Mouse (Mus musculus) kidney, embryonic 15.5 days (tissue): Measurements from ENCODE around the gene Otop3. TPM values are rescaled to one million over a fixed set of nuclear protein-coding genes. Genes with fewer than 3 reads are reported as not detected.

Experiments
- ATAC-seq: fragments of 200-750 bp; cut with Nextera tagmentation; replicated peaks from 2 replicates; pipeline ENCODE4 v1.8.0; 2017; ENCODE audit warnings: moderate TSS enrichment; ENCODE audit not compliant: low FRiP score
- H3K27ac ChIP-seq: fragments of 300-500 bp; sonication (generic); 2 replicates; pipeline ENCODE4 v1.5.1; 2015; ENCODE audit warnings: mild to moderate bottlenecking, inconsistent platforms
- H3K27me3 ChIP-seq: fragments of 300-500 bp; sonication (generic); 2 replicates; pipeline ENCODE4 v1.6.1; 2015; ENCODE audit warnings: inconsistent platforms
- H3K36me3 ChIP-seq: fragments of 300-500 bp; sonication (generic); 2 replicates; pipeline ENCODE4 v1.6.1; 2015; ENCODE audit warnings: inconsistent platforms
- H3K4me1 ChIP-seq: fragments of 300-500 bp; sonication (generic); 2 replicates; pipeline ENCODE4 v1.6.1; 2015; ENCODE audit warnings: inconsistent platforms
- H3K4me2 ChIP-seq: fragments of 300-500 bp; sonication (generic); 2 replicates; pipeline ENCODE4 v1.6.1; 2015; ENCODE audit warnings: moderate library complexity, mild to moderate bottlenecking, inconsistent platforms
- H3K4me3 ChIP-seq: fragments of 300-500 bp; sonication (generic); replicated peaks from 2 replicates; pipeline ENCODE4 v1.5.1; 2015; ENCODE audit warnings: mild to moderate bottlenecking, inconsistent platforms
- H3K9ac ChIP-seq: fragments of 300-500 bp; sonication (generic); 2 replicates; pipeline ENCODE4 v1.6.1; 2015; ENCODE audit warnings: mild to moderate bottlenecking, inconsistent platforms
- H3K9me3 ChIP-seq: fragments of 300-500 bp; sonication (generic); replicated peaks from 2 replicates; pipeline ENCODE4 v1.6.1; 2016; ENCODE audit warnings: inconsistent platforms
- WGBS: fragments of 180-500 bp; shearing (Covaris S2); methylation state at CpG from one replicate; pipeline ENCODE4 v1.1.7; 2015; ENCODE audit warnings: mixed read lengths; 5-methylcytosine and 5-hydroxymethylcytosine counted together
- polyA plus RNA-seq: library from polyadenylated mRNA; unstranded; fragments of >200 nt; fragmentation: Nextera tagmentation; extraction: Ambion mirVana; gene quantifications from 2 replicates; pipeline ENCODE4 v1.2.1, GENCODE M21; 2015

Otop3 gene
- polyA plus RNA-seq, 1 experiment from 2014 or later: not detected

- ATAC-seq: no peak
- WGBS: 18% methylated on average over 7 of the region's 7 CpGs
- peaks cover 50% of the 10 kb centered on the region for H3K27me3 ChIP-seq
These were observed 11.0 kb downstream of the Otop3 start for GRCm38 (mm10) chr11:115345515-115345914.

DNA sequence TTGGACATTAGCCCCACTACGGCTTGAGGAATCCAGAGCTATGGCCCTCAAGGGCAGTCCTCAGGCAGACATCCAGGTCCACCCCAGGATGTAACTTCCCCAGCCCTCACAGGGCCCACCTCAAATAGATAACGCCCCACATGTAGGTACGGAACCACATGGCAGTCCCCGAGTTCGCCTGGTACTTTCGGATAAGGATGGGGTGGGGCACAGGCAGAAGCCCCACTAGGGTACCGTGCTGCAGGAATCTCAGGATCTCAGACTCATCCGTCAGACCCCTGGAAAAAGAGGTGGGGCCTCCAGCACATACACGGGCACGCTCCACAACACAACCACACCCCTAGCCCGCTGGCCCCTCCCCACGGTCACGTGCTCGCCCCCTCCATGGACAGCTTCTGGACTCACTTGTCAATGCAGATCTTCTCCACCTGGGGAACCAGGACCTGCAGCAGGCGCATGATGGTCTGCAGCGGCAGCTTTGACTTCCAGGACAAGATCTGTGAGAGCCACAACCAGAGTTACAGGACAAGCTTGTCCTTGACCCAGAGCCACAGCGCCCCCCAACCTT is 14.2 kb downstream of the Otop3 start:
- no peak overlapping the region for H3K27ac ChIP-seq
- WGBS: 46% methylated on average over 17 of the region's 17 CpGs
- ATAC-seq: peak; percentile 49; the same call in 1 of the 2 replicates
- no peak overlapping the region for H3K4me2 ChIP-seq
- no peak overlapping the region for H3K9ac ChIP-seq
- no peaks in the 10 kb centered on the region for H3K9me3 ChIP-seq
- H3K36me3 ChIP-seq: no peaks in the 10 kb centered on the region
- peaks cover 18% of the 10 kb centered on the region for H3K4me1 ChIP-seq
- H3K27me3 ChIP-seq: peaks cover 67% of the 10 kb centered on the region
- H3K4me3 ChIP-seq: no peak overlapping the region

More at GRCm38 (mm10) chr11:115345515-115345914, 11.0 kb downstream of the Otop3 start:
- no peak overlapping the region for H3K4me2 ChIP-seq
- H3K4me1 ChIP-seq: peaks cover 18% of the 10 kb centered on the region
- H3K4me3 ChIP-seq: no peak overlapping the region
- no peaks in the 10 kb centered on the region for H3K36me3 ChIP-seq
- H3K9me3 ChIP-seq: no peaks in the 10 kb centered on the region
- H3K9ac ChIP-seq: no peak overlapping the region
- H3K27ac ChIP-seq: no peak overlapping the region

GRCm38 (mm10) chr11:115349976-115350375 is 15.4 kb downstream of the Otop3 start:
- Histone ChIP-seq H3K4me1 (peaks cover 14% of the 10 kb centered on the region), H3K4me3 (no peak overlapping the region), H3K27me3 (peaks cover 59% of the 10 kb centered on the region), H3K9ac (no peak overlapping the region), H3K36me3 (no peaks in the 10 kb centered on the region), H3K27ac (no peak overlapping the region), H3K9me3 (no peaks in the 10 kb centered on the region), H3K4me2 (no peak overlapping the region)
- 39% methylated on average over 4 of the region's 4 CpGs for WGBS
- no peak for ATAC-seq

DNA sequence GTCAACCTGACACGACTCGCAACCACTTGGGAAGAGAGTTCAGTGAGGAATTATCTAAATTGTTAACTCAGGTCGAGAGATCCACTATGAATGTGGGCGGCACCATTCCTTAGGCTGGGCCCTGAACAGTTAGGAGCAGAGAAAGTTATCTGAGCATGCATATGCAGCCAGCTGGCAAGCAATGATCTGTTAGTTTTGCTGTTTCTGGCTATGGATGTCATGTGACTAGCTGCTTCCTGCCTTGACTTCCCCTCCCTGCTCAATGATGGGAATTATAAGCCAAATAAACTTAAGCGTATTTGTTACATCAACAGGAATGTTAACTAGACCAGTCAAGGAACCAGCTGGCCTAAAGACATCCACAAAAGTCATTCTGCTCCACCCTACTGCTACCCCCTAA is 18.8 kb downstream of the Otop3 start:
- Histone ChIP-seq H3K9me3 (no peaks in the 10 kb centered on the region), H3K4me2 (no peak overlapping the region), H3K27ac (no peak overlapping the region), H3K4me3 (no peak overlapping the region), H3K36me3 (no peaks in the 10 kb centered on the region), H3K9ac (no peak overlapping the region), H3K4me1 (peaks cover 14% of the 10 kb centered on the region), H3K27me3 (peaks cover 40% of the 10 kb centered on the region)
- 90% methylated on average over 5 of the region's 5 CpGs for WGBS
- no peak for ATAC-seq

GRCm38 (mm10) chr11:115354183-115354582 is 19.7 kb downstream of the Otop3 start:
- Histone ChIP-seq H3K4me1 (peaks cover 16% of the 10 kb centered on the region), H3K36me3 (no peaks in the 10 kb centered on the region), H3K4me2 (no peak overlapping the region), H3K9me3 (no peaks in the 10 kb centered on the region), H3K27ac (no peak overlapping the region), H3K4me3 (no peak overlapping the region), H3K9ac (no peak overlapping the region), H3K27me3 (peaks cover 38% of the 10 kb centered on the region)
- 5% methylated on average over 8 of the region's 8 CpGs for WGBS
- peak; percentile 45; the same call in 1 of the 2 replicates for ATAC-seq

DNA sequence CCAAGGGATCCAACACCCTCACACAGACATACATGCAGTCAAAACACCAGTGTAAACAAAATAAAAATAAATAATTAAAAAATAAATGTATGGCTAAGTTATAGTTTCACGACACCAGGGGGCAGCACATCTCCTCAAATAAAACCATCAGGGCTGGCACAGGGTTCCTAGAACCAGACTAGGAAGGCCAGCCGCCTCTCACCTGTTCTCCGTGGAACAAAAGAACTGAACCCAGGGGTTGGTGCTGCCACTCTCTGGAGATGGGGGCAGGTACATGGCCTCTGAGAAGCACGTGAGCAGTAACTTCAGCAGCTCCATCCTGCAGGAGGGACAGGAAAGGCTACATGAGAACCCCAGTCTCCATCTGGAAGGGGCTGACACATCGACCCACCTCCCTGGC is 23.9 kb downstream of the Otop3 start:
- no peak overlapping the region for H3K4me2 ChIP-seq

DNA sequence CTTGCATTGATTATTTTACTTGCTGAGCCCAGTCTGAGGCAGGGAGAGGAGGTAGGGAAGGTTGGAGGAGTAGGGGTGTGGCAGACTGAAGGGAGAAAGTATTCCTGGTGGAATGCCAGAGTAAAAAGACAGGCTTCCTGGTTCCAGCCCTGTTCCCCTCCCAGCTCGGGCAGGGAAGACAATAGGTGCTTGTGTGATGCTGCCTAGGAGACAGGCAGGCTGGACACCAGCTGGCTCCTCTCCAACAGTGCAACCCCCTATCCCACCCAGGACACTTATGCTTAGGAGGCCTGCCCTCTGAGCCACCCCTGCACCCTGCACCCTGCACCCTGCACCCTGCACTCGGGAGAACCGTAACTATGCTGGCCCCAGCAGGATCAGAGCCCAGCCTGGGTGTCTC is 24.8 kb downstream of the Otop3 start:
- H3K9me3 ChIP-seq: no peaks in the 10 kb centered on the region
- no peak overlapping the region for H3K4me3 ChIP-seq
- H3K4me1 ChIP-seq: peaks cover 23% of the 10 kb centered on the region
- ATAC-seq: no peak
- WGBS: 34% methylated on average over 3 of the region's 3 CpGs
- H3K4me2 ChIP-seq: no peak overlapping the region
- H3K9ac ChIP-seq: no peak overlapping the region
- H3K27ac ChIP-seq: no peak overlapping the region
- H3K27me3 ChIP-seq: peaks cover 17% of the 10 kb centered on the region
- H3K36me3 ChIP-seq: no peaks in the 10 kb centered on the region

More for the DNA sequence above, 23.9 kb downstream of the Otop3 start:
- Histone ChIP-seq H3K36me3 (no peaks in the 10 kb centered on the region), H3K4me3 (no peak overlapping the region), H3K9ac (no peak overlapping the region), H3K27me3 (peaks cover 20% of the 10 kb centered on the region), H3K27ac (no peak overlapping the region), H3K9me3 (no peaks in the 10 kb centered on the region), H3K4me1 (peaks cover 23% of the 10 kb centered on the region)
- WGBS: 15% methylated on average over 5 of the region's 5 CpGs
- no peak for ATAC-seq

DNA sequence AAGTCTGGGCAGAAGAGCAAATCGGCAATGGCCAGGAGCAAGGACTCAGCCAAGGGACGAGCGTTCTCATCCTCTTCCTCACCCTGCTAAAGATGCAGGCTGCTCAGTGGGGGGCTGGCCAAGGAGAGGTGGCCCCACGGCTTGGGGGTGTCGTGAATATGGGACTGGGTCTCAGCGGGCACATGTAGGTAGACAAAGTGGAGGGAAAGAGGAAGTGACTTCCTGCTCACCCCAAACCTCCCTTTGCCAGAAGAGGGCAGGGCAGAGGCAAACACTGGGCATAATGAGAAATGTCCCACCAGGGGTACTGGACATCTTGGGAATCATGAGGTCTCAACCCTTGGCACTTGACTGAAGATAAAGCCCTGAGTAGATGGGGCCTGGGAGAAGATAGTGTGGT is 25.2 kb downstream of the Otop3 start:
- WGBS: 66% methylated on average over 6 of the region's 6 CpGs
- Histone ChIP-seq H3K4me1 (peaks cover 23% of the 10 kb centered on the region), H3K9me3 (no peaks in the 10 kb centered on the region), H3K4me2 (no peak overlapping the region), H3K4me3 (no peak overlapping the region), H3K9ac (no peak overlapping the region), H3K27me3 (peaks cover 17% of the 10 kb centered on the region), H3K36me3 (no peaks in the 10 kb centered on the region), H3K27ac (no peak overlapping the region)
- no peak for ATAC-seq

GRCm38 (mm10) chr11:115364136-115364535 is 29.6 kb downstream of the Otop3 start:
- no peak overlapping the region for H3K27ac ChIP-seq

GRCm38 (mm10) chr11:115366039-115366705 is 31.6 kb downstream of the Otop3 start:
- no peak overlapping the region for H3K9ac ChIP-seq
- H3K27me3 ChIP-seq: peaks cover 60% of the 10 kb centered on the region
- ATAC-seq: peak; percentile 47; the same call in 1 of the 2 replicates
- peak overlapping the region; percentile 96 for H3K4me2 ChIP-seq
- WGBS: 32% methylated on average over 7 of the region's 7 CpGs
- no peak overlapping the region for H3K27ac ChIP-seq
- peak overlapping the region; percentile 60 for H3K4me3 ChIP-seq
- H3K36me3 ChIP-seq: no peaks in the 10 kb centered on the region
- peaks cover 25% of the 10 kb centered on the region for H3K4me1 ChIP-seq
- no peaks in the 10 kb centered on the region for H3K9me3 ChIP-seq

More at GRCm38 (mm10) chr11:115364136-115364535, 29.6 kb downstream of the Otop3 start:
- H3K9me3 ChIP-seq: no peaks in the 10 kb centered on the region
- no peak for ATAC-seq
- no peaks in the 10 kb centered on the region for H3K36me3 ChIP-seq
- no peak overlapping the region for H3K4me3 ChIP-seq
- H3K4me1 ChIP-seq: peaks cover 34% of the 10 kb centered on the region
- no peak overlapping the region for H3K9ac ChIP-seq
- H3K27me3 ChIP-seq: peaks cover 39% of the 10 kb centered on the region
- 87% methylated on average over 3 of the region's 3 CpGs for WGBS
- no peak overlapping the region for H3K4me2 ChIP-seq

- H3K4me1 ChIP-seq: peaks cover 25% of the 10 kb centered on the region
- ATAC-seq: peak; percentile 32
- no peak overlapping the region for H3K27ac ChIP-seq
- H3K9me3 ChIP-seq: no peaks in the 10 kb centered on the region
- H3K4me2 ChIP-seq: peak overlapping the region; percentile 96
- peak overlapping the region; percentile 60 for H3K4me3 ChIP-seq
- WGBS: 4% methylated on average over 28 of the region's 28 CpGs
- peak overlapping the region; percentile 50 for H3K9ac ChIP-seq
- peaks cover 66% of the 10 kb centered on the region for H3K27me3 ChIP-seq
- H3K36me3 ChIP-seq: no peaks in the 10 kb centered on the region
These were observed 32.3 kb downstream of the Otop3 start for GRCm38 (mm10) chr11:115366706-115367394.

GRCm38 (mm10) chr11:115367395-115367944 is 32.9 kb downstream of the Otop3 start, which contains the start of gene Hid1:
Hid1 (minus strand) TSS chr11:115367756.
- H3K27ac ChIP-seq: no peak within 1 kb of the TSS
- H3K36me3 ChIP-seq: no peaks in the 10 kb centered on the region
- H3K27me3 ChIP-seq: peaks cover 73% of the 10 kb centered on the region
- under 1% methylated on average over 39 of the region's 39 CpGs for WGBS
- H3K9ac ChIP-seq: peak within 1 kb of the TSS; percentile 50
- no peaks in the 10 kb centered on the region for H3K9me3 ChIP-seq
- peak within 1 kb of the TSS; percentile 96 for H3K4me2 ChIP-seq
- peaks cover 25% of the 10 kb centered on the region for H3K4me1 ChIP-seq
- H3K4me3 ChIP-seq: peak within 1 kb of the TSS; percentile 60
- peak; percentile 73 for ATAC-seq
